Mouse (Mus musculus) forebrain, embryonic 10.5 days (tissue): ENCODE measurements around the gene Bcl9l. TPM values are rescaled to one million over a fixed set of nuclear protein-coding genes. Genes with fewer than 3 reads are reported as not detected.
"Not testable (repeated sequence)": the region's sequence is repeated elsewhere in the genome, so short reads cannot be mapped to it uniquely, and the experiment has no call there.

ENCODE experiments used
- DNase-seq: peaks from one replicate; pipeline ENCODE4 v3.0.0-alpha.2; 2017; ENCODE audit warnings: low spot score; ENCODE audit errors: extremely low spot score
- H3K27ac ChIP-seq: fragments of 300-500 bp; sonication (generic); 2 replicates; pipeline ENCODE4 v1.5.1; 2016; ENCODE audit warnings: mild to moderate bottlenecking
- H3K27me3 ChIP-seq: fragments of 300-500 bp; sonication (generic); 2 replicates; pipeline ENCODE4 v1.6.1; 2016; ENCODE audit warnings: mild to moderate bottlenecking; ENCODE audit not compliant: poor library complexity, severe bottlenecking
- H3K36me3 ChIP-seq: fragments of 300-500 bp; sonication (generic); replicated peaks from 2 replicates; pipeline ENCODE4 v1.6.1; 2016; ENCODE audit warnings: mild to moderate bottlenecking, moderate library complexity
- H3K4me1 ChIP-seq: fragments of 300-500 bp; sonication (generic); 2 replicates; pipeline ENCODE4 v1.6.1; 2016
- H3K4me3 ChIP-seq: fragments of 300-500 bp; sonication (generic); 2 replicates; pipeline ENCODE4 v1.5.1; 2016; ENCODE audit warnings: mild to moderate bottlenecking, moderate library complexity
- H3K9me3 ChIP-seq: fragments of 300-500 bp; sonication (generic); 2 replicates; pipeline ENCODE4 v1.6.1; 2016; ENCODE audit warnings: mild to moderate bottlenecking, moderate library complexity
- WGBS: fragments of 180-500 bp; shearing (Covaris S2); methylation state at CpG from one replicate; pipeline ENCODE4 v1.1.7; 2016; 5-methylcytosine and 5-hydroxymethylcytosine counted together
- polyA plus RNA-seq: library from polyadenylated mRNA; unstranded; fragments of >200 nt; fragmentation: Nextera tagmentation; extraction: Ambion mirVana; gene quantifications from 2 replicates; pipeline ENCODE4 v1.2.1, GENCODE M21; 2016

Bcl9l gene
- polyA plus RNA-seq, result 3.9 and 5.0 TPM in 2 replicates

DNA sequence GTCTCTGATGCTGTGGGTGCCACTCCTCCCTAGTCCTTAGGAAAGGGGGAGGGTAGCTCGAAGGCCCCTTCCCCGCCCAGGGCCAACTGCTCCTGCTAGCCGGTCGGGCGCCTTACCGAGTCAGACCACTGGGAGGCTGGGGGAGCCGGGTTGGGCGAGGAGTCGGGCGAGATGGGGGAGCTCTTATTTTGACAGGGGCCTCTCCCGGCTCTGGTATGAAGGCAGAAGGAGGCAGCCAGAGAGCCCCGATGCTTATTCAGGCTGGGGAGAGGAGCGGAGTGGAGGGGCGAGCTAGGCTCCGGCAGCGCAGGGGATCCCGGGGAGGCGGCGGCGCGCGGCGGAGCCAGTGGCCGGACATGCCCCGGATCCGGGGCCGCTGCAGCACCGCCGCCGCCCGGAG, at the start of gene Bcl9l:
Bcl9l (plus strand) TSS at position 274 of the 400 bp plus-strand sequence.
- WGBS, result under 1% methylated on average over 31 of the region's 31 CpGs
- peak; percentile 98 for DNase-seq

DNA sequence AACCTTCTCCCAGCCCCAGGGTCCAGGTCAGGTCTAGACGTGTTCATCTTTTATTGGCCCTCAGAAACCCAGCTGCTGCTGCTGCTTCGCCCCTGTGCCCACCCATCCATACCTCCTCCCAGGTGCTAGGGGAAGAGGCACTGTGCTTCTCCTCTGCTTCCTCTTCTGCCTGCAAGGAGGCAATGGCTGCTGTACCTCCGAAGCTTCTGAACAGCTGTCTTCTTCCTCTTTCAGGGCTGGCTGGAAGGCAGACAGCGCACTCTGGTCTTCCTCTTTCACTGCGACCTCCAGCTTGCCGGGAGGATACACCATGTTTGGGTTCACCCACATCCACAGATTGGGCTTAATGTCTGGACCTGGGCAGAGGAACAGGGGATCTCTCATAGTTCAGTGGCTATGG, 46.9 kb upstream of the Bcl9l start:
- Histone ChIP-seq H3K4me3 (no peak overlapping the region), H3K27ac (no peak overlapping the region), H3K36me3 (no peaks in the 10 kb centered on the region), H3K27me3 (no peaks in the 10 kb centered on the region), H3K9me3 (peaks cover 2% of the 10 kb centered on the region; the same call in 1 of the 2 replicates), H3K4me1 (peaks cover 7% of the 10 kb centered on the region)
- DNase-seq, result no peak
- WGBS, result 86% methylated on average over 6 of the region's 6 CpGs

More for the DNA sequence above, at the start of gene Bcl9l:
- Histone ChIP-seq H3K9me3 (no peaks in the 10 kb centered on the region), H3K4me3 (peak within 1 kb of the TSS; percentile 98), H3K36me3 (peaks cover 8% of the 10 kb centered on the region), H3K27ac (peak within 1 kb of the TSS; percentile 96), H3K27me3 (peaks cover 13% of the 10 kb centered on the region), H3K4me1 (peaks cover 81% of the 10 kb centered on the region)

GRCm38 (mm10) chr9:44440961-44441360, 41.7 kb upstream of the Bcl9l start, which contains the start of gene Foxr1:
TSS of gene Foxr1 (minus strand) at chr9:44441136.
- Histone ChIP-seq H3K4me3 (no peak within 1 kb of the TSS), H3K36me3 (no peaks in the 10 kb centered on the region), H3K4me1 (peaks cover under 1% of the 10 kb centered on the region), H3K27ac (no peak within 1 kb of the TSS), H3K27me3 (no peaks in the 10 kb centered on the region), H3K9me3 (peaks cover 4% of the 10 kb centered on the region; the same call in 1 of the 2 replicates)
- 76% methylated on average over 19 of the region's 19 CpGs for WGBS
- DNase-seq, result no peak

- H3K9me3 ChIP-seq, H3K27me3 ChIP-seq, H3K36me3 ChIP-seq, DNase-seq, H3K4me3 ChIP-seq, H3K27ac ChIP-seq, H3K4me1 ChIP-seq: not testable (repeated sequence)
- WGBS, result 89% methylated on average over 7 of the region's 7 CpGs
Measured at GRCm38 (mm10) chr9:44444402-44445025, 38.1 kb upstream of the Bcl9l start.

DNA sequence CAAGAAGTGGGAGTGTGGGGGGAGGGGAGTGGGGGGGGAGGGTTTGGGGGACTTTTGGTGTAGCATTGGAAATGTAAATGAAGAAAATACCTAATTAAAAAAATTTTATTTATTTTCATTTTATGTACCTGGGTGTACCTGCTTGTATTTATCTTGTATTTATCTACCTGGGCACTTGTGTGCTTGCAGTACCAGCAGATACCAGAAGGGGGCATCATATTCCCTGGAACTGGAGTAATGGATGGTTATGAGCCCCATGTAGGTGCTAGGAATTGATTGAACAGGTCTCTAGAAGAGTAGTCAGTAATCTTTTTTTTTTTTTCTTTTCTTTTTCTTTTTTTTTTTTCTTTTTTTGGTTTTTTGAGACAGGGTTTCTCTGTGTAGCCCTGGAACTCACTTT, 32.2 kb upstream of the Bcl9l start:
- Histone ChIP-seq H3K4me3 (no peak overlapping the region), H3K27me3 (peaks cover 32% of the 10 kb centered on the region), H3K9me3 (no peaks in the 10 kb centered on the region), H3K4me1 (peaks cover 20% of the 10 kb centered on the region), H3K27ac (no peak overlapping the region), H3K36me3 (no peaks in the 10 kb centered on the region)
- DNase-seq, result no peak

DNA sequence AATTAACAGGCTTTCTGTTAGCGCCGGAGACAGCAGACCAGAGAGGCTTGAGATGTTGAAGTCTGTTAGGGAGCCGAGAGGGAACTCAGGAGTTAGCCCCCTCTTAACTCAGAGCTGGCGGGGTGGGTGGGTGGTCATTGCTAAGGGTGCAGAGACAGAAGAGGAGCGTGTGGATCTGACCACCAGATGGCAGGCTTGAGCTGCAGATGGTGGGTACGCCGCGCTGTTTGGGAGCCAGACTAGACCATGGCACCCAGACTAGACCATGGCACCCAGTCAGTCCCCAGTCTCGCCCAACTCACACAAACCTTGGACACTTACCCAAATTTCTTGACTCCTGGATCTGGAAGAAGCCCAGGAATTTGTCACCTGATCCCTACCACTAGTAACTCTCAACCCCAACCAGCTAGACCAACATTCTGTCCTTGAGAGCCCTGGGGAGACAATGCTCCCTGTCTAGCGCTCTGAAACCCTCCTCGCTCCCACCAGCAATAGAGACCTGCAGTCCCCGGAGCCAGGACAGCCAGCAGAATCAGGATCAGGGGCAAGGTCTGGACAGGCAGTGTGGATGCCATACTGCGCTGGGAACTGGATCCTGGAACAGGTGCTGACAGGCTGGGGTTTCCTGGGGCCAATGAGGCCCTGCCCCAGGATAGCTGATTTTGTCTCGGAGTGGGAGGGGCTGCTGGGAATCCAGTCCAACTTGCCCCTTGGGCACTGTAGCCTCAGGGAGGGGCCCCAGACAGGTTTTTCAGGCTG, 28.3 kb upstream of the Bcl9l start:
- Histone ChIP-seq H3K9me3 (no peaks in the 10 kb centered on the region), H3K4me3 (no peak overlapping the region), H3K4me1 (peaks cover 42% of the 10 kb centered on the region), H3K27me3 (peaks cover 51% of the 10 kb centered on the region), H3K27ac (peak overlapping the region; percentile 49; the same call in 1 of the 2 replicates), H3K36me3 (no peaks in the 10 kb centered on the region)
- 11% methylated on average over 14 of the region's 14 CpGs for WGBS
- peak; percentile 82 for DNase-seq

DNA sequence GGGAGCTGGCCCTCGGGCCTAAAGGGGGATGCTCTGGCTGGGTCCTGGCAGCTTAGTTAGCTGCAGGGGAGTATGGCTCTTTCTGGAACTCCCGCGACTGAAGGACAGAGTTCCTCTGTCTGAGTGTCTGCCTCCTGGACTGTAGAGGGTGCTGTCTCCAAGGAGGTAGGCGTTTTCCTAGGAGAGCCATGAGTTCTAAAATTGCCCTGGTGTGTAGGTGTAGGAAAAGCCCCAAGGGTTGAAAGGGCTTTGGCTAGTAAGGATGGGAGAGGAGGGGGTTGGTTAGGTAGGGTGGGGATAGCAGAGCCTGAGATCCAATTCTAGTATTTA, 27.8 kb upstream of the Bcl9l start, which contains the start of gene Upk2:
Upk2 (minus strand) TSS at position 86 of the 330 bp plus-strand sequence.
- H3K27me3 ChIP-seq, result peaks cover 51% of the 10 kb centered on the region
- H3K4me1 ChIP-seq, result peaks cover 42% of the 10 kb centered on the region
- peak within 1 kb of the TSS; percentile 49; the same call in 1 of the 2 replicates for H3K27ac ChIP-seq
- H3K9me3 ChIP-seq, result no peaks in the 10 kb centered on the region
- no peak within 1 kb of the TSS for H3K4me3 ChIP-seq
- H3K36me3 ChIP-seq, result no peaks in the 10 kb centered on the region
- DNase-seq, result peak; percentile 20
- 12% methylated on average over 4 of the region's 4 CpGs for WGBS

- H3K27ac ChIP-seq, result peak overlapping the region; percentile 81
- H3K4me3 ChIP-seq, result peak overlapping the region; percentile 22; the same call in 1 of the 2 replicates
- peaks cover 42% of the 10 kb centered on the region for H3K4me1 ChIP-seq
- peaks cover 51% of the 10 kb centered on the region for H3K27me3 ChIP-seq
- no peaks in the 10 kb centered on the region for H3K9me3 ChIP-seq
- peak; percentile 87 for DNase-seq
- WGBS, result 4% methylated on average over 11 of the region's 11 CpGs
- no peaks in the 10 kb centered on the region for H3K36me3 ChIP-seq
Measured at GRCm38 (mm10) chr9:44457035-44457742, 25.4 kb upstream of the Bcl9l start.

DNA sequence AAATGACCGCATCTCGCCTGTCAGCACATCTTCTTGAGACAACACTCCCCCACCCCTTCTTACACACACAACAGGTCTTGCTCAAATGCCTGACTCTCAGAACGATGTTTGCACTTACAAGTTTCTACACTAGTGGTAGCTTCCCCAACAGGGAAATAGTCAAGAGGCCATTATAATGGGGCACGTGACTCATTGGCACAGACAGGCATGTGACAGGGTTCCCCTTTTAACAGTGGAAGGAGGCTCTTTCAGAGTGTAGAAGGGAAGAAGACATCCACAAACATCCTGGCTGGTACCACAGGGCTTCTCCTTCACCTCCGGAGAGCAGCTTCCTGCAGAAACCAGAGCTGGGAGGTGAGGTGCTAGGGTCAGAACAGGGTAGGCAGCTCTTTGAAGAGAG, 20.7 kb upstream of the Bcl9l start:
- DNase-seq, result no peak
- H3K27me3 ChIP-seq, result peaks cover 6% of the 10 kb centered on the region; the same call in 1 of the 2 replicates
- H3K9me3 ChIP-seq, result no peaks in the 10 kb centered on the region
- H3K4me1 ChIP-seq, result peaks cover 14% of the 10 kb centered on the region
- no peaks in the 10 kb centered on the region for H3K36me3 ChIP-seq
- H3K27ac ChIP-seq, result no peak overlapping the region
- 85% methylated on average over 5 of the region's 5 CpGs for WGBS
- H3K4me3 ChIP-seq, result no peak overlapping the region

DNA sequence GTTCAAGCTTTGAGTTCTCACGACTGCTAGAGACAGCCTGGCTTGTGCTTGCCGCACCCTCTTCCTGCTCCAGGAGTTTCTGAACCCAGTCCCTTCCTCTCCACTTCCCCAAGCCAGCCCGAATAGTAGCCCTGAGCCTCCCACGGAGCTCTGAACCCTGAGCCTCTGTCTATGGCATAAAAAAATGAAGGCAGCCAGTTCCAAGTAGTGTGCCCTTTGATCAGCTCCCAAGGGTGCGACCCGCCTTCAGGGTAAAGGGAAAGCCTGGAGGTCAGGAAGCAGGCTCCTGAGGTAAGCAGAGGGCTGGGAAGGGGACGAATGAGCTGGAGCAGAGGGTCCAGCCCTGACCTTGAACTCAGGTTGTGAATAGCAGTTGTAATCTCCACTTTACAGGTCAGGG, 14.4 kb upstream of the Bcl9l start:
- Histone ChIP-seq H3K4me3 (no peak overlapping the region), H3K27me3 (no peaks in the 10 kb centered on the region), H3K4me1 (peaks cover 16% of the 10 kb centered on the region), H3K27ac (no peak overlapping the region), H3K9me3 (no peaks in the 10 kb centered on the region), H3K36me3 (no peaks in the 10 kb centered on the region)
- WGBS, result 67% methylated on average over 7 of the region's 7 CpGs
- DNase-seq, result no peak

GRCm38 (mm10) chr9:44468800-44469199, 13.8 kb upstream of the Bcl9l start:
- no peak overlapping the region for H3K4me3 ChIP-seq
- WGBS, result 68% methylated on average over 2 of the region's 2 CpGs
- H3K27ac ChIP-seq, result no peak overlapping the region
- no peak for DNase-seq
- no peaks in the 10 kb centered on the region for H3K36me3 ChIP-seq
- no peaks in the 10 kb centered on the region for H3K27me3 ChIP-seq
- peaks cover 16% of the 10 kb centered on the region for H3K4me1 ChIP-seq
- no peaks in the 10 kb centered on the region for H3K9me3 ChIP-seq

GRCm38 (mm10) chr9:44473184-44473583, 9.4 kb upstream of the Bcl9l start:
- Histone ChIP-seq H3K27me3 (peaks cover 14% of the 10 kb centered on the region), H3K9me3 (no peaks in the 10 kb centered on the region), H3K36me3 (no peaks in the 10 kb centered on the region), H3K27ac (no peak overlapping the region), H3K4me3 (no peak overlapping the region), H3K4me1 (peaks cover 22% of the 10 kb centered on the region)
- 66% methylated on average over 3 of the region's 3 CpGs for WGBS
- DNase-seq, result no peak
